Mouse (Mus musculus): ENCODE results near the gene Ppp1r14c. TPM values are rescaled to one million over a fixed set of nuclear protein-coding genes. Genes with fewer than 3 reads are reported as not detected.
A peak's percentile ranks its signal among the peaks of the same experiment; 100 is the strongest.

Ppp1r14c gene
- 2.0 and 2.4 TPM in 2 replicates for polyA plus RNA-seq (2014; fragmentation: Nextera tagmentation; extraction: Ambion mirVana)

GRCm38 (mm10) chr10:3366036-3366869 lies at the start of gene Ppp1r14c:
Gene Ppp1r14c (plus strand): TSS chr10:3366057.
- Histone ChIP-seq H3K27me3 (ENCODE audit: control insufficient read depth, insufficient read depth, low read length) (peaks cover 3% of the 10 kb centered on the region; the same call in 1 of the 2 replicates), H3K27ac (ENCODE audit: low read depth, low read length) (no peak within 1 kb of the TSS), H3K9ac (ENCODE audit: low read length) (peak within 1 kb of the TSS; percentile 49), H3K4me3 (ENCODE audit: low read depth, low read length) (peak within 1 kb of the TSS; percentile 56), H3K9me3 (ENCODE audit: control insufficient read depth, low read length) (no peaks in the 10 kb centered on the region), H3K36me3 (ENCODE audit: control insufficient read depth, insufficient read depth, low read length) (no peaks in the 10 kb centered on the region), H3K4me1 (replicated peaks; ENCODE audit: control insufficient read depth, insufficient read depth, low read length) (no peaks in the 10 kb centered on the region; the same call in 1 of the 2 replicates), H3K4me2 (ENCODE audit: low read depth, low read length, severe bottlenecking) (peak within 1 kb of the TSS; percentile 97)
- peak; percentile 77 for DNase-seq (ENCODE audit: low spot score)
- peak; percentile 81 for ATAC-seq (replicated peaks; ENCODE audit: low FRiP score)
- under 1% methylated on average over 51 of the region's 74 CpGs for WGBS

GRCm38 (mm10) chr10:3321406-3321805 lies 44.5 kb upstream of the Ppp1r14c start:
- Histone ChIP-seq H3K4me2 (ENCODE audit: low read depth, low read length, severe bottlenecking) (no peak overlapping the region), H3K4me3 (ENCODE audit: low read depth, low read length) (no peak overlapping the region), H3K27ac (ENCODE audit: low read depth, low read length) (no peak overlapping the region), H3K9me3 (ENCODE audit: control insufficient read depth, low read length) (no peaks in the 10 kb centered on the region; the same call in 1 of the 2 replicates), H3K27me3 (ENCODE audit: control insufficient read depth, insufficient read depth, low read length) (no peaks in the 10 kb centered on the region), H3K4me1 (replicated peaks; ENCODE audit: control insufficient read depth, insufficient read depth, low read length) (no peaks in the 10 kb centered on the region), H3K36me3 (ENCODE audit: control insufficient read depth, insufficient read depth, low read length) (no peaks in the 10 kb centered on the region), H3K9ac (ENCODE audit: low read length) (no peak overlapping the region)
- ATAC-seq (replicated peaks; ENCODE audit: low FRiP score) (no peak), DNase-seq (ENCODE audit: low spot score) (no peak)
- 92% methylated on average over 2 of the region's 2 CpGs for WGBS

DNA sequence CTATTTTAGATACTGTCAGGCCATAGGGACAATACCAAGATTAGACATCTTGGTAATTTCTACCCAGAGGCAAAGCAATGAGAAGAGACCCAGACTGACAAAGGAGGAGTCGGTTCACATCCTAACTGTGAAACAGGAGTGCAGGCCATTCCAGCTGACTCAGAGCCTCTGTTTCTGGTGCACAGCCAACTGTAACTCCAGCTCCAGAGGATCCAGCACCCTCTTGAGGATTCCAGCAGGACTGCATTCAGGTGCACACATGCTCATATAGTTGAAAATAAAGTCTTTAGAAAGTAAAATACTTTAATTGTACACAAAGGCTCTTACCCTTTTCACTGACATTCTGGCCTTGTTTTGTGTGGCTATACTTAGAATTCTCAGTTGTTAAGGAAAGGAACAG lies 40.4 kb upstream of the Ppp1r14c start:
- H3K4me3 ChIP-seq (ENCODE audit: low read depth, low read length), result no peak overlapping the region
- H3K27me3 ChIP-seq (ENCODE audit: control insufficient read depth, insufficient read depth, low read length), result no peaks in the 10 kb centered on the region
- H3K9ac ChIP-seq (ENCODE audit: low read length), result no peak overlapping the region
- no peaks in the 10 kb centered on the region for H3K4me1 ChIP-seq (replicated peaks; ENCODE audit: control insufficient read depth, insufficient read depth, low read length)
- no peak overlapping the region for H3K27ac ChIP-seq (ENCODE audit: low read depth, low read length)
- ATAC-seq (replicated peaks; ENCODE audit: low FRiP score) (no peak), DNase-seq (ENCODE audit: low spot score) (no peak)
- no peaks in the 10 kb centered on the region; the same call in 1 of the 2 replicates for H3K9me3 ChIP-seq (ENCODE audit: control insufficient read depth, low read length)
- no peak overlapping the region for H3K4me2 ChIP-seq (ENCODE audit: low read depth, low read length, severe bottlenecking)
- 87% methylated on average over 1 of the region's 1 CpGs for WGBS
- H3K36me3 ChIP-seq (ENCODE audit: control insufficient read depth, insufficient read depth, low read length), result no peaks in the 10 kb centered on the region

GRCm38 (mm10) chr10:3332880-3333279 lies 33.0 kb upstream of the Ppp1r14c start:
- 31% methylated on average over 3 of the region's 3 CpGs for WGBS
- no peaks in the 10 kb centered on the region for H3K27me3 ChIP-seq (ENCODE audit: control insufficient read depth, insufficient read depth, low read length)
- H3K27ac ChIP-seq (ENCODE audit: low read depth, low read length), result no peak overlapping the region

GRCm38 (mm10) chr10:3334570-3334969 lies 31.3 kb upstream of the Ppp1r14c start:
- no peak for ATAC-seq (replicated peaks; ENCODE audit: low FRiP score)
- Histone ChIP-seq H3K27me3 (ENCODE audit: control insufficient read depth, insufficient read depth, low read length) (no peaks in the 10 kb centered on the region), H3K9ac (ENCODE audit: low read length) (no peak overlapping the region)

More at GRCm38 (mm10) chr10:3332880-3333279, 33.0 kb upstream of the Ppp1r14c start:
- DNase-seq (ENCODE audit: low spot score) (peak; percentile 82), ATAC-seq (replicated peaks; ENCODE audit: low FRiP score) (peak; percentile 69)
- Histone ChIP-seq H3K4me2 (ENCODE audit: low read depth, low read length, severe bottlenecking) (no peak overlapping the region), H3K4me3 (ENCODE audit: low read depth, low read length) (no peak overlapping the region), H3K9ac (ENCODE audit: low read length) (no peak overlapping the region), H3K4me1 (replicated peaks; ENCODE audit: control insufficient read depth, insufficient read depth, low read length) (no peaks in the 10 kb centered on the region), H3K36me3 (ENCODE audit: control insufficient read depth, insufficient read depth, low read length) (no peaks in the 10 kb centered on the region), H3K9me3 (ENCODE audit: control insufficient read depth, low read length) (no peaks in the 10 kb centered on the region)

DNA sequence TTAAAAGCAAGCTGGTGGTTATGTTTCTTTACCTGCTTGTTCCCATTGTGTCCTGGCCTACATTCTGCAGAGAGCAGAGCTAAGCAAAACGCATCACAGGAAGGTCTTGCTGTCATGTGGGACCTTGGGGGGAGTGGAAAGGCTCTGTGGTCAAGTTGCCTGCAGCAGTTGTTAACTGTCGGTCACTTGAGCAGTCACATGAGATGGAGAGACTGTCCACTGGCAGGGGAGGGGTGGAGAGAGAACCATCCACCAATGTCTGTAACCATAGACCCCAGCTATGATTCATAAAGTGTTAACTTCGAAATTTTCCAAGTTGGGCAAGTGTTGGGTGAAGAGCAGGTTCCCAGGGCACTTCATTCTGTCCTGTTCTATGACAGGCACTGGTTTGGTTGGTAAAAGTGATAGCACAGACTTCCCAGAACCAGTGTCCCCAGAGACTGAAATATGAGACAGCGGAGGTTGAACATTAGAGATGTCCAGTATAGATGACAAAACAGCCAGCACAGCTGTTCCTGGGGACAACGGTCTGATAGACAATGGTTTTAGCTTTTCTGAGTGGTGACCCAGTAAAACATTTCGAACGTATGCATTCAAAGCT lies 29.0 kb upstream of the Ppp1r14c start:
- ATAC-seq (replicated peaks; ENCODE audit: low FRiP score) (no peak), DNase-seq (ENCODE audit: low spot score) (no peak)
- Histone ChIP-seq H3K9me3 (ENCODE audit: control insufficient read depth, low read length) (no peaks in the 10 kb centered on the region), H3K27ac (ENCODE audit: low read depth, low read length) (no peak overlapping the region), H3K4me1 (replicated peaks; ENCODE audit: control insufficient read depth, insufficient read depth, low read length) (no peaks in the 10 kb centered on the region), H3K27me3 (ENCODE audit: control insufficient read depth, insufficient read depth, low read length) (no peaks in the 10 kb centered on the region), H3K4me3 (ENCODE audit: low read depth, low read length) (no peak overlapping the region), H3K9ac (ENCODE audit: low read length) (no peak overlapping the region), H3K36me3 (ENCODE audit: control insufficient read depth, insufficient read depth, low read length) (no peaks in the 10 kb centered on the region), H3K4me2 (ENCODE audit: low read depth, low read length, severe bottlenecking) (no peak overlapping the region)
- WGBS, result 84% methylated on average over 7 of the region's 7 CpGs

More at GRCm38 (mm10) chr10:3334570-3334969, 31.3 kb upstream of the Ppp1r14c start:
- no peak overlapping the region for H3K27ac ChIP-seq (ENCODE audit: low read depth, low read length)
- H3K4me1 ChIP-seq (replicated peaks; ENCODE audit: control insufficient read depth, insufficient read depth, low read length), result no peaks in the 10 kb centered on the region
- H3K36me3 ChIP-seq (ENCODE audit: control insufficient read depth, insufficient read depth, low read length), result no peaks in the 10 kb centered on the region
- H3K9me3 ChIP-seq (ENCODE audit: control insufficient read depth, low read length), result no peaks in the 10 kb centered on the region
- DNase-seq (ENCODE audit: low spot score), result no peak
- H3K4me3 ChIP-seq (ENCODE audit: low read depth, low read length), result no peak overlapping the region
- no peak overlapping the region for H3K4me2 ChIP-seq (ENCODE audit: low read depth, low read length, severe bottlenecking)

GRCm38 (mm10) chr10:3337330-3337901 lies 28.4 kb upstream of the Ppp1r14c start:
- Histone ChIP-seq H3K4me3 (ENCODE audit: low read depth, low read length) (no peak overlapping the region), H3K9ac (ENCODE audit: low read length) (no peak overlapping the region), H3K36me3 (ENCODE audit: control insufficient read depth, insufficient read depth, low read length) (no peaks in the 10 kb centered on the region), H3K4me1 (replicated peaks; ENCODE audit: control insufficient read depth, insufficient read depth, low read length) (no peaks in the 10 kb centered on the region), H3K27ac (ENCODE audit: low read depth, low read length) (no peak overlapping the region), H3K9me3 (ENCODE audit: control insufficient read depth, low read length) (no peaks in the 10 kb centered on the region), H3K4me2 (ENCODE audit: low read depth, low read length, severe bottlenecking) (no peak overlapping the region), H3K27me3 (ENCODE audit: control insufficient read depth, insufficient read depth, low read length) (no peaks in the 10 kb centered on the region)
- ATAC-seq (replicated peaks; ENCODE audit: low FRiP score) (no peak), DNase-seq (ENCODE audit: low spot score) (no peak)
- WGBS, result 72% methylated on average over 2 of the region's 2 CpGs

- 66% methylated on average over 5 of the region's 5 CpGs for WGBS
- ATAC-seq (replicated peaks; ENCODE audit: low FRiP score), result no peak
- DNase-seq (ENCODE audit: low spot score), result no peak
These were observed 20.2 kb upstream of the Ppp1r14c start for GRCm38 (mm10) chr10:3345706-3346105.

More at GRCm38 (mm10) chr10:3345706-3346105, 20.2 kb upstream of the Ppp1r14c start:
- H3K27ac ChIP-seq (ENCODE audit: low read depth, low read length), result no peak overlapping the region
- H3K4me3 ChIP-seq (ENCODE audit: low read depth, low read length), result no peak overlapping the region
- H3K4me1 ChIP-seq (replicated peaks; ENCODE audit: control insufficient read depth, insufficient read depth, low read length), result no peaks in the 10 kb centered on the region
- no peaks in the 10 kb centered on the region for H3K27me3 ChIP-seq (ENCODE audit: control insufficient read depth, insufficient read depth, low read length)
- H3K9me3 ChIP-seq (ENCODE audit: control insufficient read depth, low read length), result no peaks in the 10 kb centered on the region
- H3K9ac ChIP-seq (ENCODE audit: low read length), result no peak overlapping the region
- H3K4me2 ChIP-seq (ENCODE audit: low read depth, low read length, severe bottlenecking), result no peak overlapping the region
- no peaks in the 10 kb centered on the region for H3K36me3 ChIP-seq (ENCODE audit: control insufficient read depth, insufficient read depth, low read length)

Data from forebrain, embryonic 11.5 days (tissue).